Mouse (Mus musculus): Measurements from ENCODE around the gene Fchsd2. TPM values are rescaled to one million over a fixed set of nuclear protein-coding genes. Genes with fewer than 3 reads are reported as not detected.
A peak's percentile ranks its signal among the peaks of the same experiment; 100 is the strongest.

Fchsd2 gene
- total and polyA plus RNA-seq, 3 experiments: 8.2 to 25.1 (median 15.3) TPM

- DNase-seq: no peak
Observed at GRCm38 (mm10) chr7:101317014-101317413, 224.4 kb downstream of the Fchsd2 start, which contains the start of gene Stard10. Stard10 (plus strand) TSS chr7:101317086.

GRCm38 (mm10) chr7:101318848-101319247, 226.2 kb downstream of the Fchsd2 start:
- DNase-seq: no peak

- no peak for DNase-seq
Observed at GRCm38 (mm10) chr7:101319796-101320195, 227.1 kb downstream of the Fchsd2 start.

DNA sequence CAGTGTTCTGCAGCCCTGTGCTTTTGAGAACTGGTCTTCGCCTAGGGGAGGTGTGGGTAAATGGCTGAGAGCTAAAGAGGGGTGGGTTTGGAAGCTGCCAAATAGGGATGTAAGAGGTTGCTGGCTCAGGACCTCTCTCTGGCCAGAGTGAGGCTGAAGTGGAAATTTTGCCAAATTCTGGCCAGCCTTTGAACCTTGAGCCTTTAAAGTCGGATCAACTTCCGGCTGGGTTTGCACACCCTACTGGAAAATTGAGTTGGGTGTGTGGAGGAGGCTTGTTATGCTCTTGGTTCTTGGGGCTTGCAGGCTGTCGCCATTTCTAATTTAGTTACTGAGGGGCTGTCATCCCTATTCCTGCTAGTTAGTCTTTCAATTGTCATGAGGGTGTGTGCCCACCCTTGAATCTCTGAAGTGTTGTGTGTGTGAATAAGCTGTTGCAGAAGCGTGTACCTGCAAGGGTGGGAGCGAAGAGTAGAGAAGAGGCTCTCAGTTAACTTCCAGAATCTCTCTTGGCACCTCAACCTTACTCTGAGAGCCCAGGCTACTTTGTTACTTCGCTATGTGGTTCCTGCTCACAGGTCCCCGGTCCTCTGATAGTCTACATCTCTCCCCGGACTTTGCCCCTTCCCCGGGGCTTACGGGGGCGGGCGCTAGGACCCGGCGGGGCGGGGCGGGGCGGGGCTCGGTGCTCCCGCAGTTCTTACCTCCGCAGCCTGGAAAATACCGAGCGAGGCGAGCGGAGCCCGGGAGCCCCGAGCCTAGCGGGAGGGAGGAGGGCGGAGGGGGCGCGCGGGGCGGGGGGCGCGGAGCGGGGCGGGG, 227.9 kb downstream of the Fchsd2 start:
- peak; percentile 73 for DNase-seq

DNA sequence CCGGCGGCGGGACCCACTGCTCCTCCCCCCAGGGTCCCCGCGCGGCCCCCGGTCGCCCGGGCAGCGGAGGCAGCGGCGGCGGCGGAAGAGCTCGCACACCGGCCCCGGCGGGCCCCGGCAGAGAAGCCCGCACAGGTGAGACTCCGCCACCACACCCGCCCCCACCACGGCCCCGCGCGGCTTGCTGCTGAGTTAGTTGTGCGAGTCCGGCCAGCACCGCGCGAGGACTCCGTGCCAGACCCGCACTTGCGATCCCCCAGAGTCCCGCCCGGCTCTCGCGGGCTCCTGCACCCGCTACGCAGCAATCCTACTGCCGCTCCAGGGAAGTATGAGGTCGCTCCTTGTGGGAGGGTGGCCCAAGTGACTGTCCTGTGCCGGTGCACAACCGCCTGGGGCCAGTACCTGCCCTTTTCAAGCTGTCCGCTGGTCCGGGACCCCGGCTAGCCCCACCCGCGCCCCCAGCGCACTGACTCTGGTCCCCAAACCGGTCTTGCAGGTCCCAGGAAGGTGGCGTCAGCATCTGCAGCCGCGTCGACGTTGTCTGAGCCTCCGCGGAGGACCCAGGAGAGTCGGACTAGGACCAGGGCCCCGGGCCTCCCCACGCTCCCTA, 228.7 kb downstream of the Fchsd2 start:
- DNase-seq: peak; percentile 55

GRCm38 (mm10) chr7:101323141-101323594, 230.5 kb downstream of the Fchsd2 start:
- DNase-seq: no peak

- peak; percentile 39 for DNase-seq
Observed at GRCm38 (mm10) chr7:101324142-101324962, 231.7 kb downstream of the Fchsd2 start.

DNA sequence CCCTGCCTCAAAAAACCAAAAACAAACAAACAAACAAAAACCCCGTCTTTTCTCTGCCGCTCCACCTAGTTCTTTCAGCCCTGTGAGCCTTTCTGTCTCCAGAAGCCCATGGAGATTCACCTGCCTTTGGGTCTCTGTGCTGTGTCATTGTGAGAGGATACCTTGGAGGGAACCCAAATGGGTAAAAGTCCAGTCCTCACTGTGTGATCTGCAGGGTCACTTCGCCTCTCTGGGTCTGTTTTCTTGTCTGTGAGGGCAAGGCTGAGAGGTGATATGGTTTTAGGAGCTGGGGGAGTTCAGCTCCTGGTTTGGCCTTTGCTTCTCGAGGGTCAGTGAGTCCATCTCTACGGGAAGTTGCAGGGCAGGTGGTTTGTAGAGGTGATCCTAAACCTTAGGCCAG, 233.3 kb downstream of the Fchsd2 start:
- DNase-seq: no peak

DNA sequence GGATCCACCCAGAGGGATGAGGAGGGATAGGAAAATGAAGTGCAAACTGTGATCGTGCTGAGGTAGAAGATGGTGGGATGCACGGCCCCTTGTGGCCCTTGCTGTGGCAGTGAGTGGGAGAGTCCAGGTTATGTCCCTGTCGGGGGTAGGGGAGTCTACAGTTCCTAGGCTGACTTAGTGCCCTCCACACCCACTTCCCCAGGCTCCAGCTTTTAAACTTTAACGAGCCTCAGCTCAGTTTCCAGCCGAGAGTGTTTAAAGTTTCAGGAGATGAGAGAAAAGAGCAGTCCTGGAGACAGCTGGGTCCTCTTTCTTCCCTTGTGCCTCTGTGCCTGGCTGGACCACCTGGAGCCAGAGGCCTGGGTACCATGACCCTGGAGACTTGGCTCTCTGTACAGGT, 234.6 kb downstream of the Fchsd2 start:
- no peak for DNase-seq

DNA sequence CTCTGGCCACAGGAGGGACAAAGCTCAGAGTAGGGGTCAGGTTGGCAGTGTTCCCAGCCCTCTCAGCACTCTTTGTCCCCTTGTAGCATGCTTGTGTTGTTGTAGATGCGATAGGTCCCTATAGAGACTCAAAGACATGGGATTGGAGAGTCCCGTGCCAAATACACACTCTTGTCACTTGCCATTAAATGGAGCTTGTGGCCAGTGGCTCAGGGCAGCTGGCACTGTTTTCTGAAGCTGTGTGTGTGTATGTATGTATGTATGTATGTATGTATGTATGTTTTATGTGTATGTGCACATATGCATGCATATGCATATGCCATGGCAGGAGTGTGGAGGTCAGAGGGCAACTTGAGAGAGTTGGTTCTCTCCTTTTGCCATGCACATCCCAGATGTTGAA, 235.1 kb downstream of the Fchsd2 start:
- DNase-seq: no peak

DNA sequence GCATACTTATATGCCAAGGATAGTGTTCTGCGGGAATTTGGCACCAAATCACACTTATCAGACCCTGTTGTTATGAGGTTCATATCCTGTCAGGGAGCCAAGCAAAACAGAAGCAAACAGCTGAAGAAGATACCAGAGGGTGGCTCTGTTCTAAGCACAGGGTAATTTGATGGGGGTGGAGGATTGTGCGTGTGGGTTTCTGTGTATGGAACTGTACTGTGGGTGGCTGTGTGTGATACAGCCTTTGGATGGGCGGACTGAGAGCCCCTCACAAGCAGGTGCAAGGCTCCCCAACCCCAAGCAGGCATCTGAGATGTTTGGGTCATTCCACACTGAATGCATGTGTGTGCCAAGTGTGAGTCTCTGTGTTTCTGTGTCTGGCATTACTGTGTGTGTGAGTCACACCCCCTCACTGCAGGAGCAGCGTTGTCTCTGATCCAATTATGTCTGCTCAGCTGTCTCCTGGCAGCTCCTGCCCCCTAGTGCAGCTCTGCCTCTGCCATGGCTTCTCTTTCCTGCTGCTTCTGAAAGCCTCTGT, 236.0 kb downstream of the Fchsd2 start:
- DNase-seq: peak; percentile 64

DNA sequence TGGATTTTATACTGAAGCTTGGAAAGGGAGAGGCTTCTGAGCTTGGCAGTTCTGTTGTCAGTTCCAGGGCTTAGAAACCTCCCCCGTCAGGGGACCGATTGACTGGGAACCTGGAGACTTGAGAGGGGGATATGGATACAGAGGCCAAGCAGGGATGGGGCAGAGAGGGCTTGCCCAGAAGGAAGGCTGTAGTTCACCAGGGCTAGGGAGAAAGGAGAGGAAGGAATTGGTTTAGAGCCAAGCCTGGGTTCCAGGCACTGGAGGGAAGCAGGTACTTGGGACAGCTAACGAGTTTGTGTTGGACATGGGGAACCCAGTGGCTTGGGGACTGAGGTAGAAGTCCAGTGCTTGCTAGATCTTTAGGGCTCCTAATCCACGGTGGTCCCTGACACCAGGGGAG, 236.9 kb downstream of the Fchsd2 start:
- no peak for DNase-seq

GRCm38 (mm10) chr7:101330074-101330840, 237.6 kb downstream of the Fchsd2 start:
- peak; percentile 75 for DNase-seq

- DNase-seq: no peak
Observed at GRCm38 (mm10) chr7:101330841-101331173, 238.1 kb downstream of the Fchsd2 start.

- DNase-seq: peak; percentile 35
Observed at GRCm38 (mm10) chr7:101332045-101332831, 239.6 kb downstream of the Fchsd2 start.

Other genes with a start within 250 kb of the Fchsd2 start
- 1 to 10 TPM; 1.3 to 2.5 TPM for gene Relt, start 229.4 kb upstream of the Fchsd2 start, total RNA-seq (2021)
- gene Relt, start 229.4 kb upstream of the Fchsd2 start, polyA plus RNA-seq (2012; rRNA removed): 4.5 and 4.6 TPM in 2 replicates
- gene Arhgef17, start 160.8 kb upstream of the Fchsd2 start, total RNA-seq (2021): 10 to 100 TPM; 76.4 to 81.7 TPM
- 99.6 and 118 TPM in 2 replicates for gene Arhgef17, start 160.8 kb upstream of the Fchsd2 start, polyA plus RNA-seq (2012; rRNA removed)
- gene P2ry6, start 118.2 kb upstream of the Fchsd2 start, total RNA-seq (2021): 10 to 100 TPM in 1 of 2 experiments, 1 to 10 TPM in 1; 5.3 to 12.6 TPM
- gene P2ry6, start 118.2 kb upstream of the Fchsd2 start, polyA plus RNA-seq (2012; rRNA removed): 32.3 and 34.3 TPM in 2 replicates
- gene P2ry2, start 80.0 kb upstream of the Fchsd2 start, total RNA-seq (2021): 1 to 10 TPM; 1.9 to 5.0 TPM
- 3.8 and 4.8 TPM in 2 replicates for gene P2ry2, start 80.0 kb upstream of the Fchsd2 start, polyA plus RNA-seq (2012; rRNA removed)
- gene Atg16l2, start 209.4 kb downstream of the Fchsd2 start, total RNA-seq (2021): 10 to 100 TPM; 17.7 to 22.3 TPM
- 17.5 and 19.5 TPM in 2 replicates for gene Atg16l2, start 209.4 kb downstream of the Fchsd2 start, polyA plus RNA-seq (2012; rRNA removed)
- 10 to 100 TPM; 29.9 to 78.1 TPM for gene Stard10, start 224.2 kb downstream of the Fchsd2 start, total RNA-seq (2021)
- gene Stard10, start 224.2 kb downstream of the Fchsd2 start, polyA plus RNA-seq (2012; rRNA removed): 27.6 and 46.9 TPM in 2 replicates

Data from adrenal gland, adult 2 months (tissue).